9 mouse cellular contexts compared by ENCODE assay signal in genomic region chr8:105225917-105226316, GRCm38 (mm10). TPM values are rescaled to one million over a fixed set of nuclear protein-coding genes. Genes with fewer than 3 reads are reported as not detected.
A peak's percentile ranks its signal among the peaks of the same experiment; 100 is the strongest.
DNase-seq lines count a peak whose midpoint lies in the region; ATAC-seq and TF ChIP-seq lines count a peak whose summit lies in the region.
"Had no signal": no experiment of that assay in that cellular context is flagged by ENCODE, and none has a peak within 500 bp of the region (broad histone marks: within the 10 kb centered on the region; RNA-seq: fewer than 3 reads in every experiment).

No protein-coding gene starts in this region.

- H3K4me1 ChIP-seq in heart, adult 2 months (ENCODE audit: control insufficient read depth, insufficient read depth, low read length), result peaks cover 2% of the 10 kb centered on the region
- H3K4me1 ChIP-seq in hindbrain, embryonic 15.5 days (replicated peaks), result peaks cover 24% of the 10 kb centered on the region

- H3K79me2 ChIP-seq in heart, adult 2 months (replicated peaks; ENCODE audit: control insufficient read depth, insufficient read depth, low read length), result 0 out of 2 replicates have a peak, but pooled peaks cover 1% of the 10 kb centered on the region

- no peak for TF ChIP-seq EP300 in heart, adult 2 months (IDR thresholded peaks at IDR 0.05; ENCODE audit: insufficient read depth, low read depth, low read length)

- ATAC-seq in hindbrain, embryonic 15.5 days (ENCODE audit: low FRiP score, low read depth), result no peak
- no peak for ATAC-seq in inflammation-experienced regulatory T-cells, adult 6 months

- intact Hi-C loops in heart, adult 2 months (cut with DNase I), result loop anchor here (2.0 kb wide), 3 partner anchors 29 to 63 kb away; partner anchors contain the start of genes 4931428F04Rik, B3gnt9 and Cbfb

- H3K9me3 ChIP-seq in hindbrain, embryonic 15.5 days, result no peaks in the 10 kb centered on the region

- WGBS in heart, adult 2 months, result 12% methylated on average over 6 of the region's 6 CpGs
- WGBS in hindbrain, embryonic 15.5 days, result 43% methylated on average over 6 of the region's 6 CpGs

- peaks cover 4% of the 10 kb centered on the region; the same call in 1 of the 2 replicates for H3K36me3 ChIP-seq in heart, adult 2 months (ENCODE audit: control insufficient read depth, insufficient read depth, low read length)
- H3K36me3 ChIP-seq in hindbrain, embryonic 15.5 days, result no peaks in the 10 kb centered on the region

- DNase-seq in heart, adult 2 months, result no peak
- DNase-seq in heart, adult 18-20 months, result no peak
- DNase-seq in c-Kit-negative CD71-positive TER-119-positive erythroid progenitor cells, embryonic 14.5 days (ENCODE audit: low read depth, low spot score), result peak; percentile 25
- DNase-seq in lung, postnatal 36 days, result peak; percentile 87
- no peak for DNase-seq in cerebellum, postnatal 10 days
- no peak for DNase-seq in kidney, postnatal 14 days

- TF ChIP-seq CTCF in heart, adult 2 months (IDR thresholded peaks at IDR 0.05), result no peak

- no peak for TF ChIP-seq POLR2A in heart, adult 2 months (IDR thresholded peaks at IDR 0.05; ENCODE audit: insufficient read depth, low read depth, low read length)

- H3K27me3 ChIP-seq in heart, adult 2 months (ENCODE audit: control insufficient read depth, insufficient read depth, low read length), result no peaks in the 10 kb centered on the region
- no peaks in the 10 kb centered on the region for H3K27me3 ChIP-seq in hindbrain, embryonic 15.5 days
- H3K27me3 ChIP-seq: Patski had no signal

- H3K4me3 ChIP-seq in heart, adult 2 months, result peak overlapping the region; percentile 82
- peak overlapping the region; percentile 91 for H3K4me3 ChIP-seq in hindbrain, embryonic 15.5 days

- peak overlapping the region; percentile 97 for H3K9ac ChIP-seq in heart, adult 2 months (ENCODE audit: low read depth, low read length)
- H3K9ac ChIP-seq in hindbrain, embryonic 15.5 days, result peak overlapping the region; percentile 91

- no peak overlapping the region for H3K27ac ChIP-seq in heart, adult 2 months
- no peak overlapping the region for H3K27ac ChIP-seq in hindbrain, embryonic 15.5 days (replicated peaks)

- H3K4me2 ChIP-seq in hindbrain, embryonic 15.5 days, result peak overlapping the region; percentile 92

RNA-seq across cellular contexts. Expression of gene D230025D16Rik, which starts 1.0 kb away (rescaled TPM):
- total RNA-seq in heart, adult 2 months (2021), result 10 to 100 TPM; 19.2 to 20.3 TPM
- polyA plus RNA-seq in heart, adult 2 months (2012; rRNA removed), result 16.5 and 23.7 TPM in 2 replicates
- 10 to 100 TPM; 18.1 to 19.4 TPM for total RNA-seq in heart, adult 18-20 months (2021)
- 28.5 and 29.2 TPM in 2 replicates for polyA plus RNA-seq in hindbrain, embryonic 15.5 days (2015; fragmentation: Nextera tagmentation; extraction: Ambion mirVana)
- 10 to 100 TPM; 11.1 to 14.6 (median 12.1) TPM for polyA plus RNA-seq in inflammation-experienced regulatory T-cells, adult 6 months (2017; shearing (Covaris generic))

RNA-seq across cellular contexts. Expression of gene B3gnt9, which starts 29.0 kb away (rescaled TPM):
- 1 to 10 TPM; 3.5 to 5.2 TPM for total RNA-seq in heart, adult 2 months (2021)
- 7.1 and 8.5 TPM in 2 replicates for polyA plus RNA-seq in heart, adult 2 months (2012; rRNA removed)
- total RNA-seq in heart, adult 18-20 months (2021), result 1 to 10 TPM; 3.3 TPM
- polyA plus RNA-seq in hindbrain, embryonic 15.5 days (2015; fragmentation: Nextera tagmentation; extraction: Ambion mirVana), result 9.9 TPM in 2 replicates
- polyA plus RNA-seq in inflammation-experienced regulatory T-cells, adult 6 months (2017; shearing (Covaris generic)), result under 1 TPM; 0.51 to 0.97 (median 0.87) TPM

RNA-seq across cellular contexts. Expression of gene Tradd, which starts 38.5 kb away (rescaled TPM):
- total RNA-seq in heart, adult 2 months (2021), result 1 to 10 TPM; 3.9 to 4.9 TPM
- 4.3 and 4.6 TPM in 2 replicates for polyA plus RNA-seq in heart, adult 2 months (2012; rRNA removed)
- 1 to 10 TPM; 4.9 to 5.8 TPM for total RNA-seq in heart, adult 18-20 months (2021)
- polyA plus RNA-seq in hindbrain, embryonic 15.5 days (2015; fragmentation: Nextera tagmentation; extraction: Ambion mirVana), result 18.3 and 19.3 TPM in 2 replicates
- polyA plus RNA-seq in inflammation-experienced regulatory T-cells, adult 6 months (2017; shearing (Covaris generic)), result 10 to 100 TPM; 54.1 to 78.8 (median 58.2) TPM

RNA-seq across cellular contexts. Expression of gene Fbxl8, which starts 38.5 kb away (rescaled TPM):
- 1 to 10 TPM; 1.8 to 2.5 TPM for total RNA-seq in heart, adult 2 months (2021)
- polyA plus RNA-seq in heart, adult 2 months (2012; rRNA removed), result 3.6 and 4.1 TPM in 2 replicates
- total RNA-seq in heart, adult 18-20 months (2021), result 1 to 10 TPM; 2.9 to 3.0 TPM
- 1.3 and 1.6 TPM in 2 replicates for polyA plus RNA-seq in hindbrain, embryonic 15.5 days (2015; fragmentation: Nextera tagmentation; extraction: Ambion mirVana)
- polyA plus RNA-seq in inflammation-experienced regulatory T-cells, adult 6 months (2017; shearing (Covaris generic)), result 10 to 100 TPM; 18.5 to 24.7 (median 18.5) TPM

RNA-seq across cellular contexts. Expression of gene Hsf4, which starts 43.7 kb away (rescaled TPM):
- 1 to 10 TPM; 2.7 to 3.9 TPM for total RNA-seq in heart, adult 2 months (2021)
- polyA plus RNA-seq in heart, adult 2 months (2012; rRNA removed), result 4.3 and 5.4 TPM in 2 replicates
- total RNA-seq in heart, adult 18-20 months (2021), result 1 to 10 TPM; 4.6 to 4.7 TPM
- 0.54 and 0.76 TPM in 2 replicates for polyA plus RNA-seq in hindbrain, embryonic 15.5 days (2015; fragmentation: Nextera tagmentation; extraction: Ambion mirVana)
- polyA plus RNA-seq in inflammation-experienced regulatory T-cells, adult 6 months (2017; shearing (Covaris generic)), result under 1 TPM in 1 of 3 experiments, not detected in 2; 0.34 TPM

Comparison
In these comparisons a context has a peak if more than half of its experiments do, and no peak if none do; other contexts are left out.
1. DNase-seq: peak in c-Kit-negative CD71-positive TER-119-positive erythroid progenitor cells, embryonic 14.5 days (single experiment) and lung, postnatal 36 days (single experiment); none in heart, adult 2 months (0 of 2), heart, adult 18-20 months (0 of 2), cerebellum, postnatal 10 days (0 of 2) and kidney, postnatal 14 days (single experiment).